Mouse (Mus musculus): ENCODE results near the gene 4931409K22Rik.

DNA sequence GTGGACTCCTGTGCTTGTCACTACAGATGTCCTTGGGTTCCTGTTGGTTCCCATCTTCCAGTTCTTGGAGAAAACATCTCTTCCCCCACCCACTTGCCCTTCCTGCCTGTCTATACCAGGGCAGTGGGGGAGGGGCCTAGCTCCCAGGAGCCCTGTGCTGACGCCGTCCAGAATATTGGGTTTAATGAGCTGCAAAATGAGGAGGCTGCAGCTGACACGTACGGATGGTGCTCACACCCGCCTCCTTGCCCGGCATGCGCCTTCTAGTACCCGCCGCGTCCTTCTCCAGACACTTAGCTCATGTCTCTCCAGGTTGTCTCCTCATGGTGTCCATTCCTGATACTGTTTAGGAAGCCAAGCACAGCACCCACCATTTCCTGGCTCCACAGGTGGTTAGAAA lies 57.5 kb downstream of the 4931409K22Rik start:
- no peak for TF ChIP-seq ZNF384 (IDR thresholded peaks at IDR 0.05; ENCODE audit: low read depth, low read length)
- no peak for TF ChIP-seq MAFK (IDR thresholded peaks at IDR 0.05; ENCODE audit: insufficient read depth, low read depth, low read length)
- no peak for TF ChIP-seq HCFC1 (IDR thresholded peaks at IDR 0.05; ENCODE audit: borderline replicate concordance, insufficient read depth, low read length)
- no peak for TF ChIP-seq CHD2 (IDR thresholded peaks at IDR 0.05; ENCODE audit: low read depth, low read length)
